Mouse (Mus musculus) embryonic facial prominence, embryonic 13.5 days (tissue): ENCODE results near the gene Cit. TPM values are rescaled to one million over a fixed set of nuclear protein-coding genes. Genes with fewer than 3 reads are reported as not detected.
A peak's percentile ranks its signal among the peaks of the same experiment; 100 is the strongest.

ENCODE experiments used
- ATAC-seq: fragments of 200-750 bp; cut with Nextera tagmentation; 2 replicates; pipeline ENCODE4 v1.8.0; 2017; ENCODE audit warnings: low read depth; ENCODE audit not compliant: insufficient number of reproducible peaks, insufficient read depth, low FRiP score, low TSS enrichment
- H3K27ac ChIP-seq: fragments of 300-500 bp; sonication (generic); 2 replicates; pipeline ENCODE4 v1.5.1; 2015; ENCODE audit warnings: moderate library complexity, mild to moderate bottlenecking, inconsistent platforms
- H3K27me3 ChIP-seq: fragments of 300-500 bp; sonication (generic); 2 replicates; pipeline ENCODE4 v1.6.1; 2015; ENCODE audit warnings: mild to moderate bottlenecking, inconsistent platforms
- H3K36me3 ChIP-seq: fragments of 300-500 bp; sonication (generic); 2 replicates; pipeline ENCODE4 v1.6.1; 2015; ENCODE audit warnings: mild to moderate bottlenecking, inconsistent platforms
- H3K4me1 ChIP-seq: fragments of 300-500 bp; sonication (generic); 2 replicates; pipeline ENCODE4 v1.6.1; 2015; ENCODE audit warnings: inconsistent platforms
- H3K4me2 ChIP-seq: fragments of 300-500 bp; sonication (generic); 2 replicates; pipeline ENCODE4 v1.6.1; 2015; ENCODE audit warnings: moderate library complexity, mild to moderate bottlenecking, inconsistent platforms
- H3K4me3 ChIP-seq: fragments of 300-500 bp; sonication (generic); 2 replicates; pipeline ENCODE4 v1.5.1; 2015; ENCODE audit warnings: mild to moderate bottlenecking, inconsistent platforms
- H3K9ac ChIP-seq: fragments of 300-500 bp; sonication (generic); 2 replicates; pipeline ENCODE4 v1.6.1; 2015; ENCODE audit warnings: mild to moderate bottlenecking, inconsistent platforms
- H3K9me3 ChIP-seq: fragments of 300-500 bp; sonication (generic); 2 replicates; pipeline ENCODE4 v1.6.1; 2016; ENCODE audit warnings: inconsistent platforms
- WGBS: fragments of 180-500 bp; shearing (Covaris S2); methylation state at CpG from one replicate; pipeline ENCODE4 v1.1.7; 2015; ENCODE audit warnings: mixed read lengths; 5-methylcytosine and 5-hydroxymethylcytosine counted together
- polyA plus RNA-seq: library from polyadenylated mRNA; unstranded; fragments of >200 nt; fragmentation: Nextera tagmentation; extraction: Ambion mirVana; gene quantifications from 2 replicates; pipeline ENCODE4 v1.2.1, GENCODE M21; 2015

Gene Cit
- polyA plus RNA-seq, 1 experiment from 2014 or later: 31.6 TPM

GRCm38 (mm10) chr5:115835291-115835690, 9.8 kb upstream of the Cit start:
- 64% methylated on average over 7 of the region's 7 CpGs for WGBS
- H3K9ac ChIP-seq: no peak overlapping the region
- no peak overlapping the region for H3K4me3 ChIP-seq
- ATAC-seq: no peak
- H3K4me1 ChIP-seq: no peaks in the 10 kb centered on the region
- H3K27me3 ChIP-seq: no peaks in the 10 kb centered on the region
- no peaks in the 10 kb centered on the region for H3K36me3 ChIP-seq
- no peak overlapping the region for H3K4me2 ChIP-seq
- no peaks in the 10 kb centered on the region for H3K9me3 ChIP-seq
- no peak overlapping the region for H3K27ac ChIP-seq

DNA sequence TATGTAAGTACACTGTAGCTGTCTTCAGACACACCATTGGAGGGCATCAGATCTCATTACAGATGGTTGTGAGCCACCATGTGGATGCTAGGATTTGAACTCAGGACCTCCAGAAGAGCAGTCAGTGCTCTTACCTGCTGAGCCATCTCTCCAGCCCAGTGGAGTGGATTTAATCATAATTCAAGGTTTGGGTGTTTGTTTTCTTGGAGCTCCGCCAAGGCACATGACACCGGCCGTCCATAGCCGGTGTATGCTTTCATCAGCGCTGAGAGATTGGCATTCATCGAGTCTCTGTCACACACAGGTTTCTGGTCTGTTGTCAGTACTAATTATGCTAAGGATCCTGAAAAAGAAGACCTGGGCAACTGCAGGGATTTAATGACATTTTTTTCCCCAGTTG, 7.0 kb upstream of the Cit start:
- Histone ChIP-seq H3K9me3 (no peaks in the 10 kb centered on the region), H3K9ac (no peak overlapping the region), H3K27ac (no peak overlapping the region), H3K36me3 (no peaks in the 10 kb centered on the region), H3K27me3 (no peaks in the 10 kb centered on the region), H3K4me2 (no peak overlapping the region), H3K4me1 (no peaks in the 10 kb centered on the region), H3K4me3 (no peak overlapping the region)
- 56% methylated on average over 6 of the region's 6 CpGs for WGBS
- ATAC-seq: no peak

DNA sequence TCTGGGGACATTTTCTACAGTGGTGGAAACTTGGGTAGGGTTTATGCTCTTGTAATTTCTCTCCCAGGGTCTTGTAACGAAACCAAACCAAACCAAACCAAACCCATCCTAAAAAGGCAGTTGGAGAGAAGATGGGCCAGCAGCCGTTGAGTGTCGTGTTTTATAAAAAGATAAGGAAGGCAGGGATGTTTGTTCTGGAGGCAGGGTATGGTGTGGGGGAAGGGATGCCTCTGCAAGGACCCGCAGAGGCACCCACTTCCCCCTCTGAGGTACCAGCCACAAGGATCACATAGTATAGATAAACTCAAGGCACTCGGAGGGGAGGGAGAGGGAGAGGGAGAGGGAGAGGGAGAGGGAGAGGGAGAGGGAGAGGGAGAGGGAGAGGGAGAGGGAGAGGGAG, 4.6 kb upstream of the Cit start:
- ATAC-seq: no peak
- Histone ChIP-seq H3K36me3 (no peaks in the 10 kb centered on the region), H3K27me3 (no peaks in the 10 kb centered on the region), H3K4me1 (peaks cover 10% of the 10 kb centered on the region), H3K9ac (no peak overlapping the region), H3K4me3 (no peak overlapping the region), H3K9me3 (no peaks in the 10 kb centered on the region), H3K27ac (no peak overlapping the region), H3K4me2 (no peak overlapping the region)
- 87% methylated on average over 5 of the region's 5 CpGs for WGBS

GRCm38 (mm10) chr5:115840946-115841775, 3.9 kb upstream of the Cit start:
- Histone ChIP-seq H3K4me1 (peaks cover 17% of the 10 kb centered on the region), H3K9me3 (no peaks in the 10 kb centered on the region), H3K4me2 (no peak overlapping the region), H3K36me3 (no peaks in the 10 kb centered on the region), H3K27me3 (no peaks in the 10 kb centered on the region), H3K4me3 (no peak overlapping the region), H3K9ac (no peak overlapping the region), H3K27ac (no peak overlapping the region)
- WGBS: 76% methylated on average over 12 of the region's 12 CpGs
- no peak for ATAC-seq

- Histone ChIP-seq H3K27me3 (no peaks in the 10 kb centered on the region), H3K9me3 (no peaks in the 10 kb centered on the region), H3K9ac (peak overlapping the region; percentile 72), H3K4me2 (peak overlapping the region; percentile 98), H3K4me1 (peaks cover 23% of the 10 kb centered on the region), H3K27ac (peak overlapping the region; percentile 39), H3K4me3 (peak overlapping the region; percentile 75), H3K36me3 (0 out of 2 replicates have a peak, but pooled peaks cover 5% of the 10 kb centered on the region)
- 2% methylated on average over 12 of the region's 12 CpGs for WGBS
- ATAC-seq: no peak
Measured at GRCm38 (mm10) chr5:115844368-115844765, 711 bp upstream of the Cit start.

GRCm38 (mm10) chr5:115845635-115846174, 627 bp downstream of the Cit start:
- Histone ChIP-seq H3K4me1 (peaks cover 23% of the 10 kb centered on the region), H3K4me3 (peak overlapping the region; percentile 75), H3K9ac (peak overlapping the region; percentile 81), H3K4me2 (peak overlapping the region; percentile 98), H3K36me3 (0 out of 2 replicates have a peak, but pooled peaks cover 5% of the 10 kb centered on the region), H3K9me3 (no peaks in the 10 kb centered on the region), H3K27ac (no peak overlapping the region; the same call in 1 of the 2 replicates), H3K27me3 (no peaks in the 10 kb centered on the region)
- WGBS: 33% methylated on average over 8 of the region's 8 CpGs
- ATAC-seq: no peak

GRCm38 (mm10) chr5:115847166-115847565, 2.1 kb downstream of the Cit start:
- 0 out of 2 replicates have a peak overlapping the region, but pooled peaks have one; percentile 33 for H3K9ac ChIP-seq
- no peak for ATAC-seq
- no peak overlapping the region for H3K4me2 ChIP-seq
- H3K9me3 ChIP-seq: no peaks in the 10 kb centered on the region
- H3K4me3 ChIP-seq: no peak overlapping the region
- H3K36me3 ChIP-seq: peaks cover 14% of the 10 kb centered on the region; the same call in 1 of the 2 replicates
- H3K4me1 ChIP-seq: peaks cover 23% of the 10 kb centered on the region
- no peaks in the 10 kb centered on the region for H3K27me3 ChIP-seq
- WGBS: 82% methylated on average over 8 of the region's 8 CpGs
- no peak overlapping the region for H3K27ac ChIP-seq

- Histone ChIP-seq H3K27me3 (no peaks in the 10 kb centered on the region), H3K27ac (no peak overlapping the region), H3K9me3 (no peaks in the 10 kb centered on the region), H3K36me3 (peaks cover 27% of the 10 kb centered on the region), H3K4me3 (no peak overlapping the region), H3K4me1 (peaks cover 23% of the 10 kb centered on the region), H3K9ac (no peak overlapping the region), H3K4me2 (no peak overlapping the region)
- 91% methylated on average over 7 of the region's 7 CpGs for WGBS
- ATAC-seq: no peak
Measured at GRCm38 (mm10) chr5:115848463-115848862, 3.4 kb downstream of the Cit start.

- Histone ChIP-seq H3K27me3 (no peaks in the 10 kb centered on the region), H3K4me1 (peaks cover 19% of the 10 kb centered on the region), H3K4me2 (no peak overlapping the region), H3K36me3 (peaks cover 35% of the 10 kb centered on the region), H3K9me3 (no peaks in the 10 kb centered on the region), H3K4me3 (no peak overlapping the region), H3K9ac (no peak overlapping the region), H3K27ac (no peak overlapping the region)
- no peak for ATAC-seq
- 87% methylated on average over 12 of the region's 12 CpGs for WGBS
Measured at GRCm38 (mm10) chr5:115849263-115849829, 4.3 kb downstream of the Cit start.

GRCm38 (mm10) chr5:115850250-115851028, 5.4 kb downstream of the Cit start:
- Histone ChIP-seq H3K27ac (0 out of 2 replicates have a peak overlapping the region, but pooled peaks have one; percentile 0), H3K4me3 (no peak overlapping the region), H3K27me3 (no peaks in the 10 kb centered on the region), H3K9me3 (no peaks in the 10 kb centered on the region), H3K9ac (no peak overlapping the region), H3K4me2 (no peak overlapping the region), H3K4me1 (peaks cover 14% of the 10 kb centered on the region), H3K36me3 (peaks cover 41% of the 10 kb centered on the region)
- ATAC-seq: no peak
- WGBS: 78% methylated on average over 17 of the region's 17 CpGs

- H3K4me3 ChIP-seq: no peak overlapping the region
- no peaks in the 10 kb centered on the region for H3K27me3 ChIP-seq
- H3K9me3 ChIP-seq: no peaks in the 10 kb centered on the region
- H3K4me2 ChIP-seq: no peak overlapping the region
- H3K9ac ChIP-seq: no peak overlapping the region
- no peak overlapping the region for H3K27ac ChIP-seq
- 87% methylated on average over 13 of the region's 13 CpGs for WGBS
- peaks cover 44% of the 10 kb centered on the region for H3K36me3 ChIP-seq
- peaks cover 8% of the 10 kb centered on the region for H3K4me1 ChIP-seq
- ATAC-seq: no peak
Measured at GRCm38 (mm10) chr5:115851029-115851365, 5.9 kb downstream of the Cit start.
